Mouse (Mus musculus) MEL (cell line): ENCODE data around the gene Med16. TPM values are rescaled to one million over a fixed set of nuclear protein-coding genes. Genes with fewer than 3 reads are reported as not detected.

Source experiments
- DNase-seq: peaks from one replicate; pipeline ENCODE4 v3.0.0; 2011; ENCODE audit warnings: low read depth, low spot score
- H3K27ac ChIP-seq: 2 replicates; pipeline ENCODE4 v1.5.1; 2012; ENCODE audit warnings: low read depth, mild to moderate bottlenecking, control low read depth, low read length, moderate library complexity; ENCODE audit not compliant: control insufficient read depth
- H3K27me3 ChIP-seq, 2 experiments: fragments of 150-350 bp in 1 of 2; sonication (generic) in 1 of 2; 2 replicates each; pipeline ENCODE4 v1.6.1; 2012; ENCODE audit warnings: low read length in 2 of 2, mild to moderate bottlenecking in 2 of 2, improper control_type of control experiment in 1 of 2, moderate library complexity in 1 of 2; ENCODE audit not compliant: insufficient read depth in 2 of 2, control insufficient read depth in 1 of 2
- H3K36me3 ChIP-seq, 2 experiments: 2 replicates each; pipeline ENCODE4 v1.6.1; 2012 to 2014; ENCODE audit warnings: low read length in 2 of 2, improper control_type of control experiment in 1 of 2, inconsistent platforms in 1 of 2, mild to moderate bottlenecking in 1 of 2; ENCODE audit not compliant: insufficient read depth in 2 of 2, control insufficient read depth in 1 of 2
- H3K4me1 ChIP-seq, 2 experiments: fragments of 150-350 bp in 1 of 2; sonication (generic) in 1 of 2; 2 replicates each; pipeline ENCODE4 v1.6.1; 2012; ENCODE audit warnings: low read length in 2 of 2, improper control_type of control experiment in 1 of 2, mild to moderate bottlenecking in 1 of 2; ENCODE audit not compliant: insufficient read depth in 2 of 2, control insufficient read depth in 1 of 2
- H3K4me3 ChIP-seq, 2 experiments: fragments of 150-350 bp in 1 of 2; sonication (generic) in 1 of 2; 2 replicates each; pipeline ENCODE4 v1.5.1; 2012; ENCODE audit warnings: low read depth in 2 of 2, low read length in 2 of 2, mild to moderate bottlenecking in 2 of 2, moderate library complexity in 2 of 2, control low read depth in 1 of 2, improper control_type of control experiment in 1 of 2; ENCODE audit not compliant: control insufficient read depth in 1 of 2, insufficient read depth in 1 of 2
- H3K79me2 ChIP-seq: 2 replicates; pipeline ENCODE4 v1.6.1; 2012; ENCODE audit warnings: mild to moderate bottlenecking, low read length, moderate library complexity; ENCODE audit not compliant: control insufficient read depth, poor library complexity, insufficient read depth
- H3K9ac ChIP-seq: 2 replicates; pipeline ENCODE4 v1.6.1; 2012; ENCODE audit warnings: low read depth, mild to moderate bottlenecking, control low read depth, low read length, moderate library complexity; ENCODE audit not compliant: control insufficient read depth, poor library complexity, severe bottlenecking
- H3K9me3 ChIP-seq: fragments of 150-350 bp; sonication (generic); replicated peaks from 2 replicates; pipeline ENCODE4 v1.6.1; 2012; ENCODE audit warnings: mild to moderate bottlenecking, low read length, improper control_type of control experiment, moderate library complexity; ENCODE audit not compliant: insufficient read depth
- BHLHE40 ChIP-seq: IDR thresholded peaks from 2 replicates; pipeline ENCODE4 v1.6.1; 2012; ENCODE audit warnings: low read depth, mild to moderate bottlenecking, inconsistent platforms, low read length, improper control_type of control experiment, borderline replicate concordance
- CHD2 ChIP-seq: IDR thresholded peaks from 2 replicates; pipeline ENCODE4 v1.6.1; 2011; ENCODE audit warnings: low read length, improper control_type of control experiment
- ETS1 ChIP-seq: IDR thresholded peaks from 2 replicates; pipeline ENCODE4 v1.6.1; 2012; ENCODE audit warnings: low read depth, mild to moderate bottlenecking, inconsistent platforms, low read length, improper control_type of control experiment, moderate library complexity
- GATA1 ChIP-seq: IDR thresholded peaks from 2 replicates; pipeline ENCODE4 v1.6.1; 2011; ENCODE audit warnings: low read depth, low read length, improper control_type of control experiment
- HCFC1 ChIP-seq: IDR thresholded peaks from 2 replicates; pipeline ENCODE4 v1.6.1; 2012; ENCODE audit warnings: low read depth, mild to moderate bottlenecking, inconsistent platforms, low read length, improper control_type of control experiment, moderate library complexity
- MAX ChIP-seq: IDR thresholded peaks from 2 replicates; pipeline ENCODE4 v1.6.1; 2011; ENCODE audit warnings: low read length, improper control_type of control experiment
- MEF2A ChIP-seq: IDR thresholded peaks from 2 replicates; pipeline ENCODE4 v1.6.1; 2014; ENCODE audit warnings: low read depth, mild to moderate bottlenecking, inconsistent platforms, low read length, improper control_type of control experiment; ENCODE audit not compliant: poor library complexity, insufficient replicate concordance, severe bottlenecking; ENCODE audit errors: extremely low read depth
- MXI1 ChIP-seq: IDR thresholded peaks from 2 replicates; pipeline ENCODE4 v1.6.1; 2011; ENCODE audit warnings: mild to moderate bottlenecking, low read depth, low read length, improper control_type of control experiment
- MYB ChIP-seq: IDR thresholded peaks from 2 replicates; pipeline ENCODE4 v1.6.1; 2011; ENCODE audit warnings: mild to moderate bottlenecking, low read depth, low read length, improper control_type of control experiment
- POLR2AphosphoS2 ChIP-seq: IDR thresholded peaks from 2 replicates; pipeline ENCODE4 v1.6.1; 2011; ENCODE audit warnings: low read length, improper control_type of control experiment
- SIN3A ChIP-seq: IDR thresholded peaks from 2 replicates; pipeline ENCODE4 v1.6.1; 2012; ENCODE audit warnings: low read length, improper control_type of control experiment, inconsistent platforms
- TAL1 ChIP-seq: IDR thresholded peaks from 2 replicates; pipeline ENCODE4 v1.6.1; 2012; ENCODE audit warnings: mild to moderate bottlenecking, inconsistent platforms, low read length, moderate library complexity, mixed read lengths
- USF1 ChIP-seq: IDR thresholded peaks from 2 replicates; pipeline ENCODE4 v1.6.1; 2014; ENCODE audit warnings: low read depth, mild to moderate bottlenecking, inconsistent platforms, low read length, improper control_type of control experiment, moderate library complexity
- USF2 ChIP-seq, 2 experiments: IDR thresholded peaks; 2 replicates each; pipeline ENCODE4 v1.6.1; 2011 to 2012; ENCODE audit warnings: improper control_type of control experiment in 2 of 2, low read length in 2 of 2, borderline replicate concordance in 1 of 2, inconsistent platforms in 1 of 2, low read depth in 1 of 2, mild to moderate bottlenecking in 1 of 2; ENCODE audit not compliant: insufficient read depth in 1 of 2
- polyA plus RNA-seq, 2 experiments: library from polyadenylated mRNA; stranded (reverse) in 1 of 2; unstranded in 1 of 2; fragments of >175 nt in 1 of 2; fragments of >200 nt in 1 of 2; gene quantifications; 2 replicates each; pipeline versions ENCODE4 v1.2.1 to v1.2.4; 2012; ENCODE audit warnings: low replicate concordance in 2 of 2, low read depth in 1 of 2; ENCODE audit not compliant: insufficient read length in 2 of 2, insufficient read depth in 1 of 2, missing spikeins in 1 of 2
- total RNA-seq: library from RNA; depleted of rRNA; stranded (reverse); fragments of 300-350 nt; gene quantifications from 2 replicates; pipeline ENCODE4 v1.2.3, GENCODE M21; 2012

Gene Med16
- total and polyA plus RNA-seq, 3 experiments: 17.3 to 41.2 TPM; not detected in 1

GRCm38 (mm10) chr10:79858416-79859074, 50.2 kb downstream of the Med16 start:
- Histone ChIP-seq H3K9ac (peak overlapping the region; percentile 100; the same call in 1 of the 2 replicates), H3K4me1 (peaks cover 2 to 17% of the 10 kb centered on the region in 2 experiments; a peak in 2 of 4 replicates), H3K4me3 (no peak overlapping the region), H3K9me3 (no peaks in the 10 kb centered on the region), H3K27me3 (no peaks in the 10 kb centered on the region), H3K27ac (no peak overlapping the region), H3K79me2 (peaks cover 62% of the 10 kb centered on the region), H3K36me3 (peaks cover 18 to 19% of the 10 kb centered on the region in 2 experiments)
- peak; percentile 46 for DNase-seq
- no peak for TF ChIP-seq HCFC1
- TF ChIP-seq CHD2: no peak
- peak; percentile 48; the same call in 1 of the 2 replicates for TF ChIP-seq SIN3A
- peak; percentile 26; the same call in 1 of the 2 replicates for TF ChIP-seq POLR2AphosphoS2
- TF ChIP-seq MAX: peak; percentile 14; the same call in 1 of the 2 replicates
- no peak for TF ChIP-seq MYB
- peak; percentile 46; the same call in 1 of the 2 replicates for TF ChIP-seq ETS1
- TF ChIP-seq GATA1: no peak
- TF ChIP-seq MXI1: peak; percentile 78

- Histone ChIP-seq H3K4me3 (peak overlapping the region in 1 of 2 experiments; percentile 99; a peak in 2 of 4 replicates), H3K27me3 (no peaks in the 10 kb centered on the region), H3K4me1 (peaks cover 2 to 17% of the 10 kb centered on the region in 2 experiments; a peak in 2 of 4 replicates), H3K79me2 (peaks cover 67% of the 10 kb centered on the region), H3K9ac (peak overlapping the region; percentile 100), H3K9me3 (no peaks in the 10 kb centered on the region), H3K27ac (peak overlapping the region; percentile 25), H3K36me3 (peaks cover 17 to 19% of the 10 kb centered on the region in 2 experiments)
- TF ChIP-seq MAX (no peak), USF2 (IDR thresholded peaks at IDR 0.05; ENCODE audit: borderline replicate concordance in 1 of 2, insufficient read depth in 1 of 2, low read depth in 1 of 2, low read length in 2 of 2) (no peak), USF1 (no peak), MEF2A (no peak), TAL1 (no peak), BHLHE40 (no peak)
- DNase-seq: no peak
Observed at GRCm38 (mm10) chr10:79857894-79858293, 50.8 kb downstream of the Med16 start.
